Comparison of ENCODE assay signal across 15 mouse cellular contexts in the genomic region with DNA sequence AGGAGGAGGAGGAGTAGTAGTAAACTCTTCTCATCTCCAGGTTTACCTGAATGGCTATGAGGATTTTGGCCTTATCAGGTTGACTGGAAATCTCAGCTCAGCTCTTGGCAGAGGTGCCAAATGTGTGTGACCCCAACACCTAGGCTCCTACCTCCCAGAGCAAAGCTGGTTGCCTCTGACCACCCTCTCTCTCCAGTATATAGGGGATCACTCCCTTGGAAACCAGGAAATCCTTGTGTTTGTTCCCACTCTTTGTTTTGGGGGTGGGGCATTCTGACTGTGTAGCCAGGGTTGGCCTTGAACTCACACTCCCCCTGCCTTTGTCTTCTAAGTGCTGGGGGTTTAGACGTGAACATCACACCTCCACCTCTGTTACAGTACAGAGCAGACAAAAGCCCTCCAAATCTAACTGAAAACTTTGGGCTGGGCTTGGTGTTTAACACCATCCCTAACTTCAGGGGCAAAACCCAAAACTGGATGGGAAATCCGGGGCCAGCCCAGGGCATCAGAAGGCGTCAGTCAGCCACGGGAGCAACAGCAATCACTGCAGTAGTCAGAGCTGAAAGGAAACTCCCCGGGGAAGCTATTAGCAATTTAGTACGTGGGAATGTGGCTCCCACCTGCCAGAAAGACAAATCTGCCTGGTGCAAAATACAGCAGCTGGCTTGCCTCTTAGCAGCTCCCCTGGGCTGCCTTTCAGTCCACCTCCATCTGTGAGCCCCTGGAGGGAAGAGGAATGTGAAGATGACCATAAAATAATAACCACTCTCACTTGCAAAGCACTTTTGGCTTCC. TPM values are rescaled to one million over a fixed set of nuclear protein-coding genes. Genes with fewer than 3 reads are reported as not detected.
DNase-seq lines count a peak whose midpoint lies in the region; ATAC-seq and TF ChIP-seq lines count a peak whose summit lies in the region.
"Had no signal": no experiment of that assay in that cellular context is flagged by ENCODE, and none has a peak within 500 bp of the region (broad histone marks: within the 10 kb centered on the region; RNA-seq: fewer than 3 reads in every experiment).

No protein-coding gene starts in this region.

- TF ChIP-seq CTCF in midbrain, postnatal 0 days (IDR thresholded peaks at IDR 0.05) = no peak
- TF ChIP-seq CTCF in left cerebral cortex, adult 2 months (IDR thresholded peaks at IDR 0.05) = no peak

- no peak for TF ChIP-seq POLR2A in myocyte (IDR thresholded peaks at IDR 0.05; ENCODE audit: insufficient read length, low read depth)

- no peaks in the 10 kb centered on the region for H3K9me3 ChIP-seq in forebrain, embryonic 14.5 days (replicated peaks; ENCODE audit: control insufficient read depth, low read length)
- no peaks in the 10 kb centered on the region for H3K9me3 ChIP-seq in forebrain, embryonic 16.5 days (ENCODE audit: control insufficient read depth, low read length)
- H3K9me3 ChIP-seq in midbrain, postnatal 0 days (ENCODE audit: low read length) = no peaks in the 10 kb centered on the region
- no peaks in the 10 kb centered on the region for H3K9me3 ChIP-seq in midbrain, embryonic 11.5 days (ENCODE audit: control insufficient read depth, low read length)
- H3K9me3 ChIP-seq in heart, embryonic 12.5 days (replicated peaks) = no peaks in the 10 kb centered on the region; the same call in 1 of the 2 replicates
- H3K9me3 ChIP-seq: embryonic facial prominence, embryonic 12.5 days; G1E; midbrain, embryonic 12.5 days had no signal

- no peak overlapping the region for H3ac ChIP-seq in myocyte (ENCODE audit: control insufficient read depth, insufficient read length)

- intact Hi-C loops in left cerebral cortex, adult 2 months (cut with DNase I) = no loop called here

- no peak overlapping the region for H3K4me2 ChIP-seq in forebrain, embryonic 14.5 days (ENCODE audit: low read length)
- no peak overlapping the region for H3K4me2 ChIP-seq in forebrain, embryonic 16.5 days (ENCODE audit: low read length)
- H3K4me2 ChIP-seq in midbrain, postnatal 0 days (ENCODE audit: low read depth, low read length, poor library complexity, severe bottlenecking) = no peak overlapping the region
- no peak overlapping the region for H3K4me2 ChIP-seq in midbrain, embryonic 11.5 days
- H3K4me2 ChIP-seq in myocyte (ENCODE audit: low read depth) = peak overlapping the region; percentile 15
- no peak overlapping the region for H3K4me2 ChIP-seq in heart, embryonic 12.5 days
- H3K4me2 ChIP-seq: embryonic facial prominence, embryonic 12.5 days; kidney, embryonic 15.5 days; midbrain, embryonic 12.5 days had no signal

- H3K79me2 ChIP-seq in myocyte (ENCODE audit: control insufficient read depth, insufficient read depth) = no peaks in the 10 kb centered on the region

- H3K27ac ChIP-seq in forebrain, embryonic 14.5 days (ENCODE audit: low read depth, low read length) = no peak overlapping the region
- no peak overlapping the region for H3K27ac ChIP-seq in forebrain, embryonic 16.5 days (ENCODE audit: low read length)
- H3K27ac ChIP-seq in midbrain, postnatal 0 days (ENCODE audit: low read depth, low read length) = no peak overlapping the region
- no peak overlapping the region for H3K27ac ChIP-seq in midbrain, embryonic 11.5 days (ENCODE audit: low read depth, low read length)
- no peak overlapping the region for H3K27ac ChIP-seq in heart, embryonic 12.5 days (ENCODE audit: poor library complexity, severe bottlenecking)
- H3K27ac ChIP-seq in left cerebral cortex, adult 2 months = no peak overlapping the region
- H3K27ac ChIP-seq: embryonic facial prominence, embryonic 12.5 days; kidney, embryonic 15.5 days; midbrain, embryonic 12.5 days had no signal

- H3K4me1 ChIP-seq in forebrain, embryonic 14.5 days (ENCODE audit: control insufficient read depth, insufficient read depth, low read length) = no peaks in the 10 kb centered on the region
- H3K4me1 ChIP-seq in forebrain, embryonic 16.5 days (replicated peaks; ENCODE audit: control insufficient read depth, insufficient read depth, low read length) = no peaks in the 10 kb centered on the region; the same call in 1 of the 2 replicates
- H3K4me1 ChIP-seq in midbrain, postnatal 0 days (ENCODE audit: insufficient read depth, low read length) = 0 out of 2 replicates have a peak, but pooled peaks cover 2% of the 10 kb centered on the region
- H3K4me1 ChIP-seq in midbrain, embryonic 11.5 days (ENCODE audit: control insufficient read depth, insufficient read depth, low read length) = no peaks in the 10 kb centered on the region
- H3K4me1 ChIP-seq in heart, embryonic 12.5 days (replicated peaks) = no peaks in the 10 kb centered on the region

- WGBS in forebrain, embryonic 14.5 days = 4% methylated on average over 6 of the region's 6 CpGs
- 5% methylated on average over 6 of the region's 6 CpGs for WGBS in forebrain, embryonic 16.5 days
- WGBS in midbrain, postnatal 0 days = 9% methylated on average over 6 of the region's 6 CpGs
- WGBS in midbrain, embryonic 11.5 days = 12% methylated on average over 6 of the region's 6 CpGs
- 10% methylated on average over 6 of the region's 6 CpGs for WGBS in heart, embryonic 12.5 days

- H3K4me3 ChIP-seq in forebrain, embryonic 14.5 days (ENCODE audit: low read depth, low read length) = no peak overlapping the region
- no peak overlapping the region for H3K4me3 ChIP-seq in forebrain, embryonic 16.5 days (replicated peaks; ENCODE audit: low read length)
- H3K4me3 ChIP-seq in midbrain, postnatal 0 days (ENCODE audit: low read depth, low read length) = no peak overlapping the region
- no peak overlapping the region for H3K4me3 ChIP-seq in midbrain, embryonic 11.5 days (ENCODE audit: low read depth, low read length)
- H3K4me3 ChIP-seq in myocyte = no peak overlapping the region
- no peak overlapping the region for H3K4me3 ChIP-seq in heart, embryonic 12.5 days
- H3K4me3 ChIP-seq in left cerebral cortex, adult 2 months = no peak overlapping the region
- H3K4me3 ChIP-seq: embryonic facial prominence, embryonic 12.5 days; kidney, embryonic 15.5 days; midbrain, embryonic 12.5 days had no signal

- no peaks in the 10 kb centered on the region for H3K27me3 ChIP-seq in forebrain, embryonic 14.5 days (replicated peaks; ENCODE audit: control insufficient read depth, insufficient read depth, low read length)
- no peaks in the 10 kb centered on the region for H3K27me3 ChIP-seq in forebrain, embryonic 16.5 days (replicated peaks; ENCODE audit: control insufficient read depth, insufficient read depth, low read length)
- no peaks in the 10 kb centered on the region for H3K27me3 ChIP-seq in midbrain, postnatal 0 days (ENCODE audit: insufficient read depth, low read length)
- no peaks in the 10 kb centered on the region for H3K27me3 ChIP-seq in midbrain, embryonic 11.5 days (ENCODE audit: control insufficient read depth, insufficient read depth, low read length)
- H3K27me3 ChIP-seq in myocyte (ENCODE audit: control insufficient read depth, insufficient read depth, insufficient read length) = no peaks in the 10 kb centered on the region
- no peaks in the 10 kb centered on the region for H3K27me3 ChIP-seq in heart, embryonic 12.5 days (replicated peaks)
- H3K27me3 ChIP-seq: embryonic facial prominence, embryonic 12.5 days; kidney, embryonic 15.5 days; midbrain, embryonic 12.5 days had no signal

- peak; percentile 42 for DNase-seq in forebrain, embryonic 14.5 days (ENCODE audit: low spot score)
- DNase-seq in midbrain, postnatal 0 days (ENCODE audit: low spot score) = peak; percentile 47
- no peak for DNase-seq in midbrain, embryonic 11.5 days (ENCODE audit: low spot score, missing footprints)
- peak; percentile 95 for DNase-seq in ZHBTc4 (ENCODE audit: low read depth, low spot score)
- no peak for DNase-seq in left cerebral cortex, adult 2 months (ENCODE audit: extremely low spot score in 1 of 2, low spot score in 2 of 2)
- DNase-seq: adrenal gland, postnatal 14 days; cerebellum, postnatal 10 days; thymus, postnatal 4 days had no signal

- H3K36me3 ChIP-seq in forebrain, embryonic 14.5 days (ENCODE audit: control insufficient read depth, insufficient read depth, low read length) = no peaks in the 10 kb centered on the region
- no peaks in the 10 kb centered on the region for H3K36me3 ChIP-seq in forebrain, embryonic 16.5 days (ENCODE audit: control insufficient read depth, insufficient read depth)
- no peaks in the 10 kb centered on the region for H3K36me3 ChIP-seq in midbrain, postnatal 0 days (ENCODE audit: insufficient read depth, low read length)
- H3K36me3 ChIP-seq in midbrain, embryonic 11.5 days (ENCODE audit: control insufficient read depth, insufficient read depth, low read length) = no peaks in the 10 kb centered on the region
- no peaks in the 10 kb centered on the region for H3K36me3 ChIP-seq in myocyte (ENCODE audit: control insufficient read depth, insufficient read depth)
- no peaks in the 10 kb centered on the region for H3K36me3 ChIP-seq in heart, embryonic 12.5 days
- H3K36me3 ChIP-seq: embryonic facial prominence, embryonic 12.5 days; G1E; kidney, embryonic 15.5 days; midbrain, embryonic 12.5 days had no signal

- H3K9ac ChIP-seq in forebrain, embryonic 14.5 days (ENCODE audit: low read length) = no peak overlapping the region
- no peak overlapping the region for H3K9ac ChIP-seq in forebrain, embryonic 16.5 days (replicated peaks; ENCODE audit: low read depth, low read length)
- H3K9ac ChIP-seq in midbrain, postnatal 0 days (replicated peaks; ENCODE audit: low read length, poor library complexity, severe bottlenecking) = no peak overlapping the region
- H3K9ac ChIP-seq in midbrain, embryonic 11.5 days (ENCODE audit: low read length) = no peak overlapping the region
- no peak overlapping the region for H3K9ac ChIP-seq in heart, embryonic 12.5 days
- H3K9ac ChIP-seq: embryonic facial prominence, embryonic 12.5 days; kidney, embryonic 15.5 days; midbrain, embryonic 12.5 days had no signal

- no peak for ATAC-seq in forebrain, embryonic 14.5 days
- ATAC-seq in forebrain, embryonic 16.5 days = no peak
- no peak for ATAC-seq in midbrain, postnatal 0 days (ENCODE audit: low FRiP score)
- ATAC-seq in midbrain, embryonic 11.5 days (ENCODE audit: low FRiP score) = no peak
- no peak for ATAC-seq in heart, embryonic 12.5 days (ENCODE audit: insufficient number of reproducible peaks, low FRiP score)

RNA-seq across cellular contexts. Expression of a gene that starts 10.8 kb away (rescaled TPM):
- 0.05 and 0.09 TPM in 2 replicates for polyA plus RNA-seq in forebrain, embryonic 14.5 days (2014; fragmentation: Nextera tagmentation; extraction: Ambion mirVana)
- polyA plus RNA-seq in forebrain, embryonic 16.5 days (2015; fragmentation: Nextera tagmentation; extraction: Ambion mirVana) = 0.30 TPM in 1 of 2 replicates, not detected in the other
- 2.2 and 2.6 TPM in 2 replicates for total RNA-seq in midbrain, postnatal 0 days (2014; rRNA removed)
- 0.65 and 0.79 TPM in 2 replicates for polyA plus RNA-seq in midbrain, postnatal 0 days (2015; fragmentation: Nextera tagmentation; extraction: Ambion mirVana)
- 0.04 and 0.08 TPM in 2 replicates for polyA plus RNA-seq in midbrain, embryonic 11.5 days (2014; fragmentation: Nextera tagmentation; extraction: Ambion mirVana)
- not detected for polyA plus RNA-seq in myocyte (2012; fragmentation: generic; extraction: Trizol)
- polyA plus RNA-seq in heart, embryonic 12.5 days (2016; fragmentation: Nextera tagmentation; extraction: Ambion mirVana) = 1.3 and 1.5 TPM in 2 replicates
- total RNA-seq in left cerebral cortex, adult 2 months (2021) = 10 to 100 TPM; 17.9 to 21.1 TPM
- polyA plus RNA-seq: G1E had no signal

RNA-seq across cellular contexts. Expression of a gene that starts 57.0 kb away (rescaled TPM):
- 164 and 174 TPM in 2 replicates for polyA plus RNA-seq in forebrain, embryonic 14.5 days (2014; fragmentation: Nextera tagmentation; extraction: Ambion mirVana)
- polyA plus RNA-seq in forebrain, embryonic 16.5 days (2015; fragmentation: Nextera tagmentation; extraction: Ambion mirVana) = 154 and 171 TPM in 2 replicates
- total RNA-seq in midbrain, postnatal 0 days (2014; rRNA removed) = 53.5 and 62.7 TPM in 2 replicates
- 96.7 and 117 TPM in 2 replicates for polyA plus RNA-seq in midbrain, postnatal 0 days (2015; fragmentation: Nextera tagmentation; extraction: Ambion mirVana)
- 164 and 170 TPM in 2 replicates for polyA plus RNA-seq in midbrain, embryonic 11.5 days (2014; fragmentation: Nextera tagmentation; extraction: Ambion mirVana)
- 20.7 TPM for polyA plus RNA-seq in myocyte (2012; fragmentation: generic; extraction: Trizol)
- polyA plus RNA-seq in heart, embryonic 12.5 days (2016; fragmentation: Nextera tagmentation; extraction: Ambion mirVana) = 77.1 and 80.1 TPM in 2 replicates
- 10 to 100 TPM; 41.4 to 44.3 TPM for total RNA-seq in left cerebral cortex, adult 2 months (2021)

Comparison
In these comparisons a context has a peak if more than half of its experiments do, and no peak if none do; other contexts are left out.
1. DNase-seq: peak in forebrain, embryonic 14.5 days (single experiment), midbrain, postnatal 0 days (single experiment) and ZHBTc4 (single experiment); none in midbrain, embryonic 11.5 days (single experiment) and left cerebral cortex, adult 2 months (0 of 2).